Mouse (Mus musculus) heart, adult 18-20 months (tissue): ENCODE results near the gene Olfr901. TPM values are rescaled to one million over a fixed set of nuclear protein-coding genes. Genes with fewer than 3 reads are reported as not detected.
"Not testable (repeated sequence)": the region's sequence is repeated elsewhere in the genome, so short reads cannot be mapped to it uniquely, and the experiment has no call there.

Source experiments
- DNase-seq, 2 experiments: peaks; one replicate each; pipeline ENCODE4 v3.0.0; 2021 to 2022; ENCODE audit warnings: mixed read lengths in 1 of 2
- long read RNA-seq, 2 experiments: library from polyadenylated mRNA; stranded (forward); transcript quantifications; one replicate each; pipeline ENCODE4 v2.0.0; 2021
- total RNA-seq, 2 experiments: library from RNA; stranded (reverse); gene quantifications; 2 replicates each; pipeline ENCODE4 v1.2.3; 2021

Olfr901 gene
- total RNA-seq, result not detected
- long read RNA-seq, experiment 1, result 0 reads
- long read RNA-seq, experiment 2, result 0 reads

GRCm38 (mm10) chr9:38429155-38429554 lies at the start of gene Olfr901:
Gene Olfr901, plus strand, starts transcription at chr9:38429455.
- DNase-seq, result no peak

GRCm38 (mm10) chr9:38401398-38401797 lies 27.9 kb upstream of the Olfr901 start, which contains the start of gene Olfr147:
Gene Olfr147, plus strand, starts transcription at chr9:38401698.
- DNase-seq, result no peak

- DNase-seq, result not testable (repeated sequence)
Observed at GRCm38 (mm10) chr9:38407502-38407901, 21.8 kb upstream of the Olfr901 start.

GRCm38 (mm10) chr9:38413502-38413901 lies 15.8 kb upstream of the Olfr901 start:
- not testable (repeated sequence) for DNase-seq

GRCm38 (mm10) chr9:38423801-38424200 lies 5.5 kb upstream of the Olfr901 start:
- DNase-seq, result no peak

GRCm38 (mm10) chr9:38427026-38427425 lies 2.2 kb upstream of the Olfr901 start:
- no peak for DNase-seq

GRCm38 (mm10) chr9:38447352-38447751 lies 18.1 kb downstream of the Olfr901 start, which contains the start of gene Olfr902:
Gene Olfr902, plus strand, starts transcription at chr9:38447652.
- no peak for DNase-seq

GRCm38 (mm10) chr9:38462844-38463243 lies 33.6 kb downstream of the Olfr901 start, which contains the start of gene Olfr904:
Gene Olfr904, plus strand, starts transcription at chr9:38463144.
- no peak for DNase-seq

- no peak for DNase-seq
Observed at GRCm38 (mm10) chr9:38470807-38471206, 41.6 kb downstream of the Olfr901 start, which contains the start of gene Olfr905. Gene Olfr905, plus strand, starts transcription at chr9:38471107.

Other genes with a start within 250 kb of the Olfr901 start
- not detected for gene Olfr891, start 248.6 kb upstream of the Olfr901 start, total RNA-seq
- not detected for gene Olfr893, start 221.1 kb upstream of the Olfr901 start, total RNA-seq
- not detected for gene Olfr894, start 211.4 kb upstream of the Olfr901 start, total RNA-seq
- not detected for gene Olfr143, start 176.7 kb upstream of the Olfr901 start, total RNA-seq
- not detected for gene Olfr895, start 161.6 kb upstream of the Olfr901 start, total RNA-seq
- gene Olfr896-ps1, start 138.3 kb upstream of the Olfr901 start, total RNA-seq, result not detected
- gene Olfr25, start 100.4 kb upstream of the Olfr901 start, total RNA-seq, result not detected
- gene Olfr898, start 81.0 kb upstream of the Olfr901 start, total RNA-seq, result not detected
- gene Olfr250, start 62.6 kb upstream of the Olfr901 start, total RNA-seq, result not detected
- not detected for gene Olfr251, start 52.4 kb upstream of the Olfr901 start, total RNA-seq
- gene Olfr147, start 27.8 kb upstream of the Olfr901 start, total RNA-seq, result not detected
- gene Olfr902, start 18.2 kb downstream of the Olfr901 start, total RNA-seq, result not detected
- not detected for gene Olfr904, start 33.7 kb downstream of the Olfr901 start, total RNA-seq
- not detected for gene Olfr905, start 41.7 kb downstream of the Olfr901 start, total RNA-seq
- gene Olfr906, start 57.6 kb downstream of the Olfr901 start, total RNA-seq, result not detected
- gene Olfr907, start 66.3 kb downstream of the Olfr901 start, total RNA-seq, result not detected
- not detected for gene Olfr911-ps1, start 92.1 kb downstream of the Olfr901 start, total RNA-seq
- not detected for gene Olfr910, start 108.4 kb downstream of the Olfr901 start, total RNA-seq
- not detected for gene Olfr912, start 150.7 kb downstream of the Olfr901 start, total RNA-seq
- gene Olfr913, start 163.3 kb downstream of the Olfr901 start, total RNA-seq, result not detected
- gene Olfr914, start 175.6 kb downstream of the Olfr901 start, total RNA-seq, result not detected
- not detected for gene Olfr916, start 230.4 kb downstream of the Olfr901 start, total RNA-seq
- not detected for gene Olfr917, start 236.4 kb downstream of the Olfr901 start, total RNA-seq
- gene Olfr918, start 245.1 kb downstream of the Olfr901 start, total RNA-seq, result not detected